Mouse (Mus musculus): ENCODE data around the gene Ostn. TPM values are rescaled to one million over a fixed set of nuclear protein-coding genes. Genes with fewer than 3 reads are reported as not detected.

The Ostn gene
- polyA plus RNA-seq, 1 experiment from 2014 or later = not detected

DNA sequence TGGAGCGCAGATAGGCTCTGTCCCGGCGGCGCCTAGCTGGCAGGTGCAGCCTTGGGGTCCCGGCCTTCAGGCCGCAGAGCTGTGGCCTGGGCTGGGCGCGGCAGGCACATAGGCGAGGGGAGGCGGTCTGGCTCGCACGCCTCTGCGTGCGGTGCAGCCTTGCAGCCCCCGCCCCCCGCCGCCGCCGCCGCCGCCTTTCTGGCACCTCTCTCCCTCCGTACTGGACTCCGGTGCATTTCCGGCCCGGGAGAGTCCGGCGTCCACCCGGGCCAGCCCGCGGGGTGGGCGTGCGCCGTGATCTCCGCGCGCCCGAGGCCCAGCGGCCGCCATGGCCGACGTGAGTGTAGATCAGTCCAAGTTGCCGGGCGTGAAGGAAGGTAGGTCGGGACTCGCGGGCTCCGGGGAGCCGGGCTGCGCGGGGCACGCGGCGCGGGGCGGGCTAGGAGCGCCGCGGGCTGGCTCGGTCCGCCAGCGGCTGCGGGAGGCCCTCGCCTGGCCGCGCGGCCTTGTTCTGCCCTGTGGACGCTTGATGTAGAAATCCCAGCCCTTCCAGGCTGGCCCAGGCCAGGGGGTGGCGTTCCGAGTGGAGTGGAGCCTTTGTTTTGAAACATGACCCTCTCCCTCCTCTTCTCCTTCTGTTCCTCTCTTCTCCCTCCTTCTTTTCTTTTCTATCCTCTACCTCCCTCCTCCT is 81.6 kb downstream of the Ostn start, which contains the start of gene Ccdc50:
TSS of gene Ccdc50 (plus strand) at position 109 of the 691 bp plus-strand sequence.
- under 1% methylated on average over 53 of the region's 69 CpGs for WGBS (ENCODE audit: insufficient replicate concordance)
- Histone ChIP-seq H3K27me3 (replicated peaks) (no peaks in the 10 kb centered on the region), H3K9ac (peak within 1 kb of the TSS; percentile 89), H3K27ac (peak within 1 kb of the TSS; percentile 86), H3K9me3 (replicated peaks) (no peaks in the 10 kb centered on the region), H3K4me1 (peaks cover 37% of the 10 kb centered on the region), H3K4me2 (peak within 1 kb of the TSS; percentile 79), H3K36me3 (no peaks in the 10 kb centered on the region), H3K4me3 (peak within 1 kb of the TSS; percentile 84)
- ATAC-seq = peak; percentile 89

DNA sequence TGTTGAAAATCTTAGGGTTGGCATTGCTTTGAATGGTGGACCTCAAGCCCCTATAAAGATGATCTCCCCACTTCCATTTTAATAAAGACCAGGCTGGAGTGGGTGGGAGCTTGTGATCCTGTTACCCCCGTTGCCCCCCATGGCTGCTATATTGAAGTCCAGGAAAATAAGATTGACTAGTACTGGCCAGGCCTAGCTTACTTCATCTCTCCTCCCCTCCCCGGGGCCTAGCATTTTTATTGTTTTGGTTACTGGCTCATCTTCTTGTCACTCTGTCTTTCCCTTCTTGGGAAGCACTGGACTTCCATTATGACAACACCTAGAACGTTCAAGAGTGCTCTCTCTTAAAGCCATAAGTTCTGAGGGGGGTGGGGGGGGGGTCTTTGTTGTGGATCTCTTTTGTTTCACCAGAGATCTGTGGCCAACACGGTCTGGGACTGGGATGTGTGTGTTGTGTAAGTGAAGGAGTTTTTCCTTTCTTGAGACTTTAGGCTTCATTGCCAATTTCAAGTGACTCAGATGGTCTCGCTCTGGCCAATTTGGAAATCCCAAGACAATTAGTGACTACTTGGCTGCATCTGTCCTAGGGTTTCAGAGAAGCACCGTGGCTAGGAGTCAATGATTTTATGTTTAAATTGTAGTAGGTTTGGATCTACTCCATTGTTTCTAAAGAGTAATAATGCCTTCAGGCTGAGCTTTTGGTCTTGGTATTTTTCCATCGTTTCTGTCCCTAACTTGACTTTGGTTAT is 82.4 kb downstream of the Ostn start:
- Histone ChIP-seq H3K9ac (peak overlapping the region; percentile 89), H3K9me3 (replicated peaks) (no peaks in the 10 kb centered on the region), H3K27ac (peak overlapping the region; percentile 86; the same call in 1 of the 2 replicates), H3K36me3 (no peaks in the 10 kb centered on the region), H3K4me2 (peak overlapping the region; percentile 79), H3K27me3 (replicated peaks) (no peaks in the 10 kb centered on the region), H3K4me1 (peaks cover 37% of the 10 kb centered on the region), H3K4me3 (peak overlapping the region; percentile 84)
- WGBS (ENCODE audit: insufficient replicate concordance) = 35% methylated on average over 7 of the region's 7 CpGs
- ATAC-seq = peak; percentile 16; the same call in 1 of the 2 replicates

DNA sequence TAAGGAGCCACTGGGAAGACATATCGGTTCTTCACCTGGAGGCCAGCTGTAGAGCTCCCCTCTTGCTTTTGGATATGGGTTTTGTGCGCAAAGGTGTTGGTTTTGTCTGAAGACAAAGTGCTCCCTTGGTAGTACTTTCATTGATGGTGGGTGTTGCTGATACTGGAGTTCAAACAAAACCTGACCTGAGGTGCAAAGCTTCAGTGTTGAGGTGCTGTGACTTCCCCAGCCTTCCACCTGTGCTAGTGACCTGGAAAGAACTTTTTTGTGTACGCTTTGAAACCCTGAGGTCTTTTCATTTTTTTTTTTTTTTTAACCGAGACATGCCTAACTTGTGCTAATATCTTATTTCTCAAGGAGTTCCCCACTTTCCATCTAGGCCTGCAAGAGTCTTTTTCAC is 83.0 kb downstream of the Ostn start:
- Histone ChIP-seq H3K27me3 (replicated peaks) (no peaks in the 10 kb centered on the region), H3K4me1 (peaks cover 42% of the 10 kb centered on the region), H3K36me3 (no peaks in the 10 kb centered on the region), H3K27ac (no peak overlapping the region), H3K9ac (no peak overlapping the region), H3K9me3 (replicated peaks) (no peaks in the 10 kb centered on the region), H3K4me2 (peak overlapping the region; percentile 79), H3K4me3 (peak overlapping the region; percentile 84)
- no peak for ATAC-seq
- 68% methylated on average over 4 of the region's 4 CpGs for whole genome bisulfite sequencing (ENCODE audit: insufficient replicate concordance)

DNA sequence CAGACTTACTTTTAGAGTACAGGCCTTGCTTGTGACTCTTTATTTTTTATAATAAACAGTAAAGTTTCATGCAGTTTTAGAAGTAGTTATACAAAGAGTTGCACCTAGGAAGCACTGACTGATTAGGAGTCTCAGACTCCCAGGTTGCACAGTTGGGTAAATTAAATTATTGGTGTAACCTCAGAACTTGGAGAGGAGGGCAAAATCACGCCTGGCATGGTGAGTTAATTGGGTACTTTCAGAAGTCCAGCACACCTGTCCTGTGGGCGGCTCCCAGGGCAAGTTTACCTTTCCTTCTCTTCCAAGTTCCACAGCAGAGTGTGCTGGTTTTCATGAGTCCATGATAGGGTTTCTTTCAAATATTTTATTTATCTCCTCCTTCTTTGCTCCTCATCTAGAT is 84.6 kb downstream of the Ostn start:
- Histone ChIP-seq H3K4me2 (no peak overlapping the region), H3K36me3 (no peaks in the 10 kb centered on the region), H3K4me3 (no peak overlapping the region), H3K9ac (no peak overlapping the region), H3K9me3 (replicated peaks) (no peaks in the 10 kb centered on the region), H3K27ac (no peak overlapping the region), H3K4me1 (peaks cover 41% of the 10 kb centered on the region), H3K27me3 (replicated peaks) (no peaks in the 10 kb centered on the region)
- ATAC-seq = no peak
- WGBS (ENCODE audit: insufficient replicate concordance) = 63% methylated on average over 2 of the region's 2 CpGs

DNA sequence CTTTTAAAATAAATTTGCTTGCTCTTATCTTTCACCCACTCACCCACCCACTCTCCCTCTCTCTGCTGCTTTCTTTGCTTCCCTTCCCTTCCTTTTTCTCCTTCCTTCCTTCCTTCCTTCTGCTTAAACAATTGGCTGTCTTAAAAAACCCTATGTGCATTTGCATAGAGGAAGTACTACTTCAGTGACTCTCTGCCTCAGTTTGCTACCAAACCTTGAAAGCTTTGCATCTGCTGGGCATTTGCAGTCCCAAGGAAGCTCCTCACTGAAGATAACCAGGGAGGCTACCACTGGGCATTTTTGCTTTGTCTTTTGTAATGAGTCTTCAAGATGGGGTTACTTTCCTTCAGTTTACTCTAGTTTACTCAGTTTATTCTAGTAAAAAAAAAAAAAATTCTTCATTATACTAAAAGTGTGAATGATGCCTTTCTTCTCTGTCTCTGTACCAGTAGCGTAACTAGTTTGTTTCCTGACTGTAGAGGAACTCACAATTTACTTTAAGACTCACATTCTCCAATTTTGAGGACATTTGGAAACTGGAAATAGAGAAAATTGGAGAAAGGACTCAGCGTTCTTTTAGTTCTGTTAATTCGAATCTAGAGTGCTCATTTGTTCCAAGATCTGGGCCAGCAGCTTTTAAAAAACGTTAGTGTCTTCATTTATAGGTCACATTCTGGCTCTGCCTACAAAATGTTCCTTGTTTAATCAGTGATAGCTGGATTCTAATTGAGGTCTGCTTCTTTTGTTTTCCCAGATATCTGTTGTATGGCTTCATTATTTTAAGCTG is 88.2 kb downstream of the Ostn start:
- no peaks in the 10 kb centered on the region for H3K9me3 ChIP-seq (replicated peaks)
- no peaks in the 10 kb centered on the region for H3K36me3 ChIP-seq
- ATAC-seq = no peak
- H3K4me2 ChIP-seq = no peak overlapping the region
- H3K4me3 ChIP-seq = no peak overlapping the region
- H3K4me1 ChIP-seq = peaks cover 18% of the 10 kb centered on the region
- H3K27me3 ChIP-seq (replicated peaks) = no peaks in the 10 kb centered on the region
- H3K27ac ChIP-seq = no peak overlapping the region
- WGBS (ENCODE audit: insufficient replicate concordance) = 69% methylated on average over 4 of the region's 4 CpGs
- no peak overlapping the region for H3K9ac ChIP-seq

DNA sequence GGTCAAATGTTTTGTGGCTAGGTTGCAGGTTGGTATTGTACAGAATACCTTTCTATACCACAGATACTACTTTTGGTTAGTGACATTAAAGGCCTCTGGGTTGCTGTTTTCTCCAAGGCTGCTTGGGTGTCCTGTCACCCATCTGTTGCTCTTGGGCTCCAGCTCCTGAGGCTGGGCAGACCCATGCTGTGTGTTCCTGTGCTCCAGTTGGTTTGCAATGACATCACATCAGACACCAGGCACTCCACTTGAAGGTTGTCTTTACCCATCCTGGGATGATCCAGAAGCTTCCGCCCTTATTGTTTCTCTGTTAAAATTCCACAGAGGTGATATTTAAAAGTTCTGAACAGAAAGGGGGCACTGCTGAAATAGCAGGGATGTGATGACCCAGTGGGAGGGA is 89.7 kb downstream of the Ostn start:
- Histone ChIP-seq H3K9me3 (replicated peaks) (no peaks in the 10 kb centered on the region), H3K4me3 (no peak overlapping the region), H3K9ac (no peak overlapping the region), H3K27ac (no peak overlapping the region), H3K4me1 (peaks cover 10% of the 10 kb centered on the region), H3K27me3 (replicated peaks) (no peaks in the 10 kb centered on the region), H3K36me3 (no peaks in the 10 kb centered on the region), H3K4me2 (no peak overlapping the region)
- ATAC-seq = no peak
- WGBS (ENCODE audit: insufficient replicate concordance) = 71% methylated on average over 1 of the region's 1 CpGs

DNA sequence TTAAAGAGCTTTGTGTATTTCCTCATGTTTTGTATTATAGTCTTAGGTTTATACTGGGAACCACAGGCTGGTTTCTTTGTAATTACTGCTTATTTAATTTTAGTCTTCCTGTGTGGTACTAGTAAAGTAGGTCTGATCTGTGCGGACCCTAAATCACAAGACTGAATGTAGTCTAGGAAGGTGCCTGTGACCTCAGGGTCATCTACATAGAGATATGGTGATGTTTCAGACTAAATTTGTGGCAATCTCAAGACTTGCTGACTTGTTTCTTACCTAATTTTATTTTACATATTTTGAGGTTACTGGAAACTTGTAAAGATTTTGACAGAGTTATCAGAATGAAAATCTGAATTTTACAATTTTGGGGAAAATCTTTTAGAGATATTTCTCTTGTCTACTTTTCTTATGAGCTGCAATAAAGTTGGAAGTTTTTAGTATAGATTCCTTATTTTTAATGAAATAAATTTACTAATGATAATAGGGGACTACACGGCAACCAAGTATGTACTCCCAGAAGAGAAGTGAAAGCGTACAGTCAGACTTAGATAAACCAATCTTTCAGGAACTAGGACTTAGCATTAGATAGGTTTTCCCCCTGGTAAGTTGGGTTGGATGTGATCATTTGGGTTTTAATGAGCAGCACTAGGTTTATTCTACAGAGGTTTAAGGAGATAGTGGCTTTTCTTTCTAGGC is 91.9 kb downstream of the Ostn start:
- Histone ChIP-seq H3K27ac (no peak overlapping the region), H3K27me3 (replicated peaks) (no peaks in the 10 kb centered on the region), H3K9me3 (replicated peaks) (no peaks in the 10 kb centered on the region), H3K4me1 (peaks cover 5% of the 10 kb centered on the region), H3K4me3 (no peak overlapping the region), H3K36me3 (no peaks in the 10 kb centered on the region), H3K9ac (no peak overlapping the region), H3K4me2 (no peak overlapping the region)
- 74% methylated on average over 3 of the region's 3 CpGs for WGBS (ENCODE audit: insufficient replicate concordance)
- ATAC-seq = no peak

DNA sequence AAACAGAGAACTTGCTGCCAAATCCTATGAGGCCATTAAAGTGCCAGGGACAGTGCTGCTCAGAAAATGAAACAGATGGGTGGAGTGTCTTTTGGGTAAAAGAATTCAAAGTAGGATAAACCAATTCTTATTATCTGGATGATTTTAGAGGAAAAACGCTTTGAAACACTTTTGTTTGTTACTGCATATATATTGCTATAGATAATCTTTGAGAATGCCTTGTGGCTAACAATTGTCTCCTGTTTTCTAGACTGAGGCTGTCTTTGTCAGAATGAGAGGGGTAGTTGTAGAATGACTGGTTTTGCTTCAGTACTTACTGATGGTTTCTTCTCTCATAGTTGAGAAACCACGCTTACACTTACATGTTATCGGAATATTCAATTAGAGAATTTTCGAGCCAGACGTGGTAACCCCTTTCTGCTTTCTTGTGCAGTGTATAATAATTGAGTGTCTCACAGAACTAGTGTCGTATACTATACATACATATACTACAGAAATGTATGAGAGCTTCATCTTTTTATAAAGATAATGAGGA is 92.5 kb downstream of the Ostn start:
- no peak overlapping the region for H3K4me2 ChIP-seq
- H3K27ac ChIP-seq = no peak overlapping the region
- H3K4me1 ChIP-seq = peaks cover 5% of the 10 kb centered on the region
- H3K36me3 ChIP-seq = no peaks in the 10 kb centered on the region
- no peak for ATAC-seq
- no peak overlapping the region for H3K4me3 ChIP-seq
- WGBS (ENCODE audit: insufficient replicate concordance) = 75% methylated on average over 6 of the region's 6 CpGs
- H3K27me3 ChIP-seq (replicated peaks) = no peaks in the 10 kb centered on the region
- no peaks in the 10 kb centered on the region for H3K9me3 ChIP-seq (replicated peaks)
- H3K9ac ChIP-seq = no peak overlapping the region

Other genes starting within 250 kb of the Ostn start
- gene Uts2b, start 62.8 kb downstream of the Ostn start, polyA plus RNA-seq (2016; fragmentation: Nextera tagmentation; extraction: Ambion mirVana) = not detected in 2 replicates
- gene Ccdc50, start 81.4 kb downstream of the Ostn start, polyA plus RNA-seq (2016; fragmentation: Nextera tagmentation; extraction: Ambion mirVana) = 21.6 and 22.1 TPM in 2 replicates

Measured in liver, embryonic 12.5 days (tissue).